Mouse (Mus musculus): ENCODE results near the gene B3gnt2. TPM values are rescaled to one million over a fixed set of nuclear protein-coding genes. Genes with fewer than 3 reads are reported as not detected.

Gene B3gnt2
- polyA plus RNA-seq, 1 experiment from 2014 or later: 2.7 TPM

- ATAC-seq (replicated peaks; ENCODE audit: insufficient number of reproducible peaks, low FRiP score, low TSS enrichment, low read depth) (no peak), DNase-seq (ENCODE audit: low spot score) (no peak)
- Histone ChIP-seq H3K9ac (replicated peaks; ENCODE audit: low read length) (no peak overlapping the region), H3K27me3 (ENCODE audit: control insufficient read depth, insufficient read depth, low read length) (no peaks in the 10 kb centered on the region), H3K9me3 (replicated peaks; ENCODE audit: control insufficient read depth, low read length) (no peaks in the 10 kb centered on the region), H3K4me1 (ENCODE audit: control insufficient read depth, insufficient read depth, low read length) (no peaks in the 10 kb centered on the region), H3K4me2 (ENCODE audit: low read depth, low read length) (no peak overlapping the region), H3K4me3 (ENCODE audit: low read depth, low read length) (no peak overlapping the region), H3K27ac (replicated peaks; ENCODE audit: low read depth, low read length) (no peak overlapping the region), H3K36me3 (replicated peaks; ENCODE audit: control insufficient read depth, insufficient read depth, low read depth, low read length) (no peaks in the 10 kb centered on the region)
- 87% methylated on average over 7 of the region's 7 CpGs for WGBS
Observed at GRCm38 (mm10) chr11:22891876-22892275, 31.1 kb upstream of the B3gnt2 start.

DNA sequence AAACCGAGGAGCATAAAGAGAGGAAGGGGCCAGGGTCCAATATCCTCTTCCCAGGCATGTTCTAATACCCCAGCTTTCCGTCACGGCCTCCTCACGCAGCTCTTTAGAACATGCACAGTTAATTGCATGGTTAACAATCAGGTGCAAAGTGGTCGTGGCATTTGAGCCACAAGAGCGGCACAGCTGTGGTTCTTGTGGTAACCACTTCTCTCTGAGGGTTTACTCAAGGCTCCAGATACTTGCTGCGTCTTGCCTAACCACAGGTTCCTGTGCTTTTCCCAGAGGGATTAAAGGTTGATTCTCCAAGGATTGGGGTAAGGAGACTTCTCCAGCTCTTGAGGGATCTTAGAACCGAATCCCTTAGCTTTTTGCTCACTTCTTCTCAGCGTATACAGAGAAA is 30.5 kb upstream of the B3gnt2 start:
- Histone ChIP-seq H3K4me1 (ENCODE audit: control insufficient read depth, insufficient read depth, low read length) (no peaks in the 10 kb centered on the region), H3K27ac (replicated peaks; ENCODE audit: low read depth, low read length) (no peak overlapping the region), H3K4me2 (ENCODE audit: low read depth, low read length) (no peak overlapping the region), H3K36me3 (replicated peaks; ENCODE audit: control insufficient read depth, insufficient read depth, low read depth, low read length) (no peaks in the 10 kb centered on the region), H3K9me3 (replicated peaks; ENCODE audit: control insufficient read depth, low read length) (no peaks in the 10 kb centered on the region), H3K27me3 (ENCODE audit: control insufficient read depth, insufficient read depth, low read length) (no peaks in the 10 kb centered on the region), H3K9ac (replicated peaks; ENCODE audit: low read length) (no peak overlapping the region), H3K4me3 (ENCODE audit: low read depth, low read length) (no peak overlapping the region)
- DNase-seq (ENCODE audit: low spot score): no peak
- ATAC-seq (replicated peaks; ENCODE audit: insufficient number of reproducible peaks, low FRiP score, low TSS enrichment, low read depth): no peak
- 77% methylated on average over 9 of the region's 9 CpGs for WGBS

- 93% methylated on average over 3 of the region's 3 CpGs for WGBS
- H3K36me3 ChIP-seq (replicated peaks; ENCODE audit: control insufficient read depth, insufficient read depth, low read depth, low read length): no peaks in the 10 kb centered on the region
- H3K4me3 ChIP-seq (ENCODE audit: low read depth, low read length): no peak overlapping the region
- H3K9me3 ChIP-seq (replicated peaks; ENCODE audit: control insufficient read depth, low read length): no peaks in the 10 kb centered on the region
- no peak overlapping the region for H3K27ac ChIP-seq (replicated peaks; ENCODE audit: low read depth, low read length)
- no peak overlapping the region for H3K9ac ChIP-seq (replicated peaks; ENCODE audit: low read length)
- ATAC-seq (replicated peaks; ENCODE audit: insufficient number of reproducible peaks, low FRiP score, low TSS enrichment, low read depth) (no peak), DNase-seq (ENCODE audit: low spot score) (no peak)
- no peaks in the 10 kb centered on the region for H3K4me1 ChIP-seq (ENCODE audit: control insufficient read depth, insufficient read depth, low read length)
- H3K27me3 ChIP-seq (ENCODE audit: control insufficient read depth, insufficient read depth, low read length): no peaks in the 10 kb centered on the region
- no peak overlapping the region for H3K4me2 ChIP-seq (ENCODE audit: low read depth, low read length)
Observed at GRCm38 (mm10) chr11:22889224-22889623, 28.5 kb upstream of the B3gnt2 start.

DNA sequence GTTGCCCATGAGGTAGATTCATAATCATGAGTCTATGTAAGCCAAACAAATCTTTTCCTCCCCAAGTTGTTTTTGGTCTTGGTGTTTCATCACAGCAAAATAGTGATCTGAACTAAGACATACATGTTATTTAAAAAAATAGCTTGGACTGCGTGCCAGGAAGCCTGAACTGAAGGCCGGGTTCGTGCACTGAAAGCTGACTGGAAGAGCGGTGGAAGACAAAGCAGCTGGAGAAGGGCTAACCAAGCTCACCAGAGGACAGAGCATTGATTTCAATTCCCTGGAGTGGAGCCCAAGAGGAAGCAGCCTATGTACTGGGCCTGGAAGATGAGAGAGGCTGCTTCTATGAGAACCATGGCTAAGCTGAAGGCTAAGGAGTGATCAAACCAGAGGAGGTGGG is 26.2 kb upstream of the B3gnt2 start:
- H3K4me2 ChIP-seq (ENCODE audit: low read depth, low read length): no peak overlapping the region
- no peaks in the 10 kb centered on the region for H3K9me3 ChIP-seq (replicated peaks; ENCODE audit: control insufficient read depth, low read length)
- DNase-seq (ENCODE audit: low spot score) (no peak), ATAC-seq (replicated peaks; ENCODE audit: insufficient number of reproducible peaks, low FRiP score, low TSS enrichment, low read depth) (no peak)
- H3K9ac ChIP-seq (replicated peaks; ENCODE audit: low read length): no peak overlapping the region
- no peak overlapping the region for H3K4me3 ChIP-seq (ENCODE audit: low read depth, low read length)
- no peaks in the 10 kb centered on the region for H3K4me1 ChIP-seq (ENCODE audit: control insufficient read depth, insufficient read depth, low read length)
- H3K27ac ChIP-seq (replicated peaks; ENCODE audit: low read depth, low read length): no peak overlapping the region
- 89% methylated on average over 4 of the region's 4 CpGs for WGBS
- no peaks in the 10 kb centered on the region for H3K36me3 ChIP-seq (replicated peaks; ENCODE audit: control insufficient read depth, insufficient read depth, low read depth, low read length)
- no peaks in the 10 kb centered on the region for H3K27me3 ChIP-seq (ENCODE audit: control insufficient read depth, insufficient read depth, low read length)

DNA sequence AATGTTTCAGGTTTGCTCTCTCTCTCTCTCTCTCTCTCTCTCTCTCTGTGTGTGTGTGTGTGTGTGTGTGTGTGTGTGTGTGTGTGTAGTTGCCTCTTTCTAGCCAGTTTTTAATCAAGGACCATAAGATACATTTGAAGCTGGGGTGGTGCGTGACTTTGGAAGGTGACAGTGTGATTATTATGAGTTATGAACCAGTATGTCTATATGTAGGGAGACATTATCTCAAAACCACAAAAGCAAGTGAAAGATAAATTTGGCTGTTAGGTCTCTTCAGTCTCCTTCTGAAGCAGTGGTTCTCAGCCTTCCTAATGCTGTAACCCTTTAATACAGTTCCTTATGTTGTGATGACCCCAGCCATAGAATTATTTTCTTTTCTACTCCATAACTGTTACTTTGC is 24.6 kb upstream of the B3gnt2 start:
- DNase-seq (ENCODE audit: low spot score) (no peak), ATAC-seq (replicated peaks; ENCODE audit: insufficient number of reproducible peaks, low FRiP score, low TSS enrichment, low read depth) (no peak)
- Histone ChIP-seq H3K27ac (replicated peaks; ENCODE audit: low read depth, low read length) (no peak overlapping the region), H3K9me3 (replicated peaks; ENCODE audit: control insufficient read depth, low read length) (no peaks in the 10 kb centered on the region), H3K4me3 (ENCODE audit: low read depth, low read length) (no peak overlapping the region), H3K4me1 (ENCODE audit: control insufficient read depth, insufficient read depth, low read length) (no peaks in the 10 kb centered on the region), H3K36me3 (replicated peaks; ENCODE audit: control insufficient read depth, insufficient read depth, low read depth, low read length) (no peaks in the 10 kb centered on the region), H3K27me3 (ENCODE audit: control insufficient read depth, insufficient read depth, low read length) (no peaks in the 10 kb centered on the region), H3K9ac (replicated peaks; ENCODE audit: low read length) (no peak overlapping the region), H3K4me2 (ENCODE audit: low read depth, low read length) (no peak overlapping the region)
- 96% methylated on average over 1 of the region's 1 CpGs for WGBS

DNA sequence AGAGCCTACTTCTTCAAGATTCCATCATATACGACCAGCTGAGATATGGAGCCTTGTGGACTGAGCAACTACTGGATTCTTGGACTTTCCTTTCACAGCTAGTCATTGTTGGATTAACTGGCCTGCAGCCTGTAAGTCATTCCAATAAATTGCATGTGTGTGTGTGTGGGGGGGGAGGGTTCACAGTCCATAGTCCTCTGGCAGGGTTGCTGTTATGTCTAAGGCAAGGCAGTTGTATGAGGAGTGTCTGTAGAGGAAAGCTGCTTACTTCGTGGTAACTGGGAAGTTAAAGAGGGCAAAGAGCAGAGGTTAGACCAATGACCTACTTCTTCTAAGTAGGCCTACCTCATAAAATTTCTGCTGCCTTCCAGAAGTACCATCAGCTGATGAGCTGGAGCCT is 22.9 kb upstream of the B3gnt2 start:
- H3K4me1 ChIP-seq (ENCODE audit: control insufficient read depth, insufficient read depth, low read length): no peaks in the 10 kb centered on the region
- H3K9ac ChIP-seq (replicated peaks; ENCODE audit: low read length): no peak overlapping the region
- 79% methylated on average over 2 of the region's 2 CpGs for WGBS
- H3K27ac ChIP-seq (replicated peaks; ENCODE audit: low read depth, low read length): no peak overlapping the region
- H3K4me2 ChIP-seq (ENCODE audit: low read depth, low read length): no peak overlapping the region
- no peaks in the 10 kb centered on the region for H3K27me3 ChIP-seq (ENCODE audit: control insufficient read depth, insufficient read depth, low read length)
- H3K36me3 ChIP-seq (replicated peaks; ENCODE audit: control insufficient read depth, insufficient read depth, low read depth, low read length): no peaks in the 10 kb centered on the region
- no peak for ATAC-seq (replicated peaks; ENCODE audit: insufficient number of reproducible peaks, low FRiP score, low TSS enrichment, low read depth)
- no peaks in the 10 kb centered on the region for H3K9me3 ChIP-seq (replicated peaks; ENCODE audit: control insufficient read depth, low read length)
- no peak for DNase-seq (ENCODE audit: low spot score)
- no peak overlapping the region for H3K4me3 ChIP-seq (ENCODE audit: low read depth, low read length)

GRCm38 (mm10) chr11:22882926-22883325 is 22.2 kb upstream of the B3gnt2 start:
- Histone ChIP-seq H3K4me3 (ENCODE audit: low read depth, low read length) (no peak overlapping the region), H3K36me3 (replicated peaks; ENCODE audit: control insufficient read depth, insufficient read depth, low read depth, low read length) (no peaks in the 10 kb centered on the region), H3K27me3 (ENCODE audit: control insufficient read depth, insufficient read depth, low read length) (no peaks in the 10 kb centered on the region), H3K27ac (replicated peaks; ENCODE audit: low read depth, low read length) (no peak overlapping the region), H3K4me2 (ENCODE audit: low read depth, low read length) (no peak overlapping the region), H3K9ac (replicated peaks; ENCODE audit: low read length) (no peak overlapping the region), H3K4me1 (ENCODE audit: control insufficient read depth, insufficient read depth, low read length) (no peaks in the 10 kb centered on the region), H3K9me3 (replicated peaks; ENCODE audit: control insufficient read depth, low read length) (no peaks in the 10 kb centered on the region)
- no peak for ATAC-seq (replicated peaks; ENCODE audit: insufficient number of reproducible peaks, low FRiP score, low TSS enrichment, low read depth)
- no peak for DNase-seq (ENCODE audit: low spot score)

DNA sequence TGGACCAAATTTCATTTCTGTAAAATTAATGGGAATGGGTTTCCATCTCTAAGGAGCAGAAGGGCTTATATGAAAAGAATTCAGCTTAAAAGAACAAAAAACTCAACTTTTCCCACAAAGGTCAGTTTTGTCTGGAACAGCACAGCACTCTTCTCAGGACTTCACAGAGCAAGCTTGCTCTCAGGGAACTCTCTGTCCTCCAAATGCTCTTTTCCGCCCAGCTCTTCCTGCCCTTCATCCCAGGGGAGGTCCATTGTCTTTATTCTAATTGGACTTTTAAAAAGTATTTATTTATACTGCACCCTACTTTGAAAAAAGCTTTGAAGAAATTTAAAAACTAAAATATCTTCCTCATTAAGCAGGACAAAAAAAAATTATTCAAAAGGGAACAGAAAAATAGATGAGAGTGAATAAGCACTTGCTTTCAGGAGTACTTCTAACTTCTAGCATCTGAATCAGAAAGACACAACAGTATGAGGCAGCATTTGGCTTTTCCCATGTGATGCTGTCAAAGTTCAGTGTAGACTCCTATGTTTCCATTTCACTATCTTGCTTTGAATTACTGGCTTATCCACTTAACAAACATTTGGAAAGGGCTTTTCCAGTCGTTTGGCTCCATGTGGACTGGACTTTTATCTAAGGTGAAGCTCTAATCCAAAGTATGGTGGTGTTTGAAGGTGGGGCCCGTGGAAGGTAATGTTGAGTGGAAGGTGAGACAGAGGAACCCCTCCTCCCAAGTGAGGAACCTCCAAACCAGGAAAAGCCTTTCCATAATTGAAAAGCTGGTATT is 19.8 kb upstream of the B3gnt2 start:
- Histone ChIP-seq H3K9me3 (replicated peaks; ENCODE audit: control insufficient read depth, low read length) (no peaks in the 10 kb centered on the region), H3K27ac (replicated peaks; ENCODE audit: low read depth, low read length) (no peak overlapping the region), H3K9ac (replicated peaks; ENCODE audit: low read length) (no peak overlapping the region), H3K4me1 (ENCODE audit: control insufficient read depth, insufficient read depth, low read length) (no peaks in the 10 kb centered on the region), H3K27me3 (ENCODE audit: control insufficient read depth, insufficient read depth, low read length) (no peaks in the 10 kb centered on the region), H3K4me2 (ENCODE audit: low read depth, low read length) (no peak overlapping the region), H3K36me3 (replicated peaks; ENCODE audit: control insufficient read depth, insufficient read depth, low read depth, low read length) (no peaks in the 10 kb centered on the region), H3K4me3 (ENCODE audit: low read depth, low read length) (no peak overlapping the region)
- ATAC-seq (replicated peaks; ENCODE audit: insufficient number of reproducible peaks, low FRiP score, low TSS enrichment, low read depth) (no peak), DNase-seq (ENCODE audit: low spot score) (no peak)
- 63% methylated on average over 3 of the region's 3 CpGs for WGBS

Data from embryonic facial prominence, embryonic 11.5 days (tissue).